Mouse (Mus musculus) olfactory bulb, adult 2 months (tissue): ENCODE results near the gene Ugp2.

Experiments used
- CTCF ChIP-seq: fragments of 200-500 bp; IDR thresholded peaks from 2 replicates; pipeline ENCODE4 v1.5.1; 2012; ENCODE audit warnings: low read depth, mild to moderate bottlenecking, low read length, moderate library complexity; ENCODE audit not compliant: insufficient read depth
- POLR2A ChIP-seq: fragments of 200-500 bp; IDR thresholded peaks from 2 replicates; pipeline ENCODE4 v1.6.1; 2012; ENCODE audit warnings: mild to moderate bottlenecking, low read depth, low read length, moderate library complexity; ENCODE audit not compliant: insufficient read depth

DNA sequence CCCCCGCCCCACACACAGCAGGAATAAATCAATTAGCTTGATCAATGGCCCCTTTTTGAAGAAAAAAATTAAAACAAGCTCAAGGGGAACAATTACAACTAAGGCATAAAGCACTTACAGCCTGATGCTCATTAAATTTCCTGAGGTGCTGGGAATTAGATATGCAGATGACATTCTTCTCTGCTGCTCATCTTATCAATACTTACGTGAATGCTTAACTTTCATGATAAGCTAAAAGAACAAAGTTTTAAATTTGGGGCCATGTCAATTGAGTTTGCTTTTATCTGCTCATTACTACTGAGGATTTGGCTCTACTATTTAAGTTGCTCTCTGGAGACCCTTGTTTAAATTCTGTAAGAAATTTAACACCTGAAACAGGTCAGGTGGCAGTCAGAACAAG is 22.1 kb downstream of the Ugp2 start:
- TF ChIP-seq CTCF (no peak), POLR2A (no peak)
